Mouse (Mus musculus) hindbrain, embryonic 16.5 days (tissue): ENCODE data around the gene Rps27a. TPM values are rescaled to one million over a fixed set of nuclear protein-coding genes. Genes with fewer than 3 reads are reported as not detected.

Experiments used
- polyA plus RNA-seq: library from polyadenylated mRNA; unstranded; fragments of >200 nt; fragmentation: Nextera tagmentation; extraction: Ambion mirVana; gene quantifications from 2 replicates; pipeline ENCODE4 v1.2.1, GENCODE M21; 2015

Gene Rps27a
- polyA plus RNA-seq, 1 experiment from 2014 or later, result 463 TPM

Other genes with a start within 250 kb of the Rps27a start
- gene Ccdc88a, start 174.5 kb downstream of the Rps27a start, polyA plus RNA-seq, result 71.1 and 73.8 TPM in 2 replicates
- 8.4 and 11.0 TPM in 2 replicates for gene Prorsd1, start 33.1 kb downstream of the Rps27a start, polyA plus RNA-seq
- gene Mtif2, start 21.7 kb downstream of the Rps27a start, polyA plus RNA-seq, result 38.7 and 41.6 TPM in 2 replicates
- 0.08 and 0.15 TPM in 2 replicates for gene Clhc1, start 159 bp downstream of the Rps27a start, polyA plus RNA-seq
- gene Rtn4, start 144.8 kb upstream of the Rps27a start, polyA plus RNA-seq, result 130 and 139 TPM in 2 replicates